Mouse (Mus musculus): ENCODE data around the gene Fahd2a. TPM values are rescaled to one million over a fixed set of nuclear protein-coding genes. Genes with fewer than 3 reads are reported as not detected.

Fahd2a gene
- total RNA-seq, 2 experiments from 2014 or later: 15.9 to 20.5 TPM

DNA sequence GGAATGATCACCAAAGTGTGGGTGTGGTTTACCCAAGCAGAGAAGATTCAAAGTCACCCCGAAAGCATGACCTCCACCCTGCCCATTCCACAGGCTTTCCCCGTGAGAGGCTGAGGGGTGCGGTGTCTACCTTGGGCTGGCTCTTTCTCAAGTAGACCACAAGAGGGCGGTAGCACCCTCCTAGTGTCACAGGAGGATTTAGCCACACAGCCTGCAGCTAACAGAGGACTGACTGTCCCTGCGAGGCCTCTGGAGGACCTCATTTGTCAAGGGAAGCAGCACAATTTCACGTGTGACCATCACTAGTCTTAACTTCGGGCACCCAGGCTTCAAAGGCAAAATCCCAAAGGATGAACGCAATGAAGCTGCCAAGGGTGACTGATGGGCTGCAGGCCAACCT is 17.9 kb upstream of the Fahd2a start:
- DNase-seq (ENCODE audit: extremely low spot score in 1 of 2, low spot score in 2 of 2): peak; percentile 53 to 55
- Histone ChIP-seq H3K4me3 (no peak overlapping the region), H3K27ac (no peak overlapping the region)
- intact Hi-C loops (cut with DNase I): loop anchor here (1.0 kb wide), 2 partner anchors 39 to 97 kb away; no protein-coding TSS in a partner anchor
- peak; percentile 90 for TF ChIP-seq CTCF (IDR thresholded peaks at IDR 0.05)

DNA sequence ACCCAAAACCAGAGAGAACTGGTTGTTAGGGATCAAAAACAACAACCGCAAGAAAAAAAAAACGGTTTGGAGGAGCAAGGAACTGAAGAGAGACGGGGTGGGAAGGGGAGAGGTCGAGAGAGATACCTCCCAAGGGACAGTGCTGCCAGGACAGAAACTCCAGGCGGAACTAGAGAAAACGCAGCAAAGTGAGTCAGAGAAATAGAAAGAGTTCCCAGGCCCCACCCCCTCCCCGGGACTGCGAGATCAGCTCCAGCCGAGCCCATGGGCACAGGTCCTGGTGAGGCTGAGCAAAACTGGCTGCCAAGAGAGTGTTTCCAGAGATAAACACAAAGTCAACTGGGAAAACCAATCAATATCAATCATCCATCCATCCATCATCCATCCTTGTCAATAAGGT is 17.0 kb upstream of the Fahd2a start:
- TF ChIP-seq CTCF (IDR thresholded peaks at IDR 0.05): no peak
- H3K27ac ChIP-seq: no peak overlapping the region
- intact Hi-C loops (cut with DNase I): no loop called here
- DNase-seq (ENCODE audit: extremely low spot score in 1 of 2, low spot score in 2 of 2): no peak
- no peak overlapping the region for H3K4me3 ChIP-seq

DNA sequence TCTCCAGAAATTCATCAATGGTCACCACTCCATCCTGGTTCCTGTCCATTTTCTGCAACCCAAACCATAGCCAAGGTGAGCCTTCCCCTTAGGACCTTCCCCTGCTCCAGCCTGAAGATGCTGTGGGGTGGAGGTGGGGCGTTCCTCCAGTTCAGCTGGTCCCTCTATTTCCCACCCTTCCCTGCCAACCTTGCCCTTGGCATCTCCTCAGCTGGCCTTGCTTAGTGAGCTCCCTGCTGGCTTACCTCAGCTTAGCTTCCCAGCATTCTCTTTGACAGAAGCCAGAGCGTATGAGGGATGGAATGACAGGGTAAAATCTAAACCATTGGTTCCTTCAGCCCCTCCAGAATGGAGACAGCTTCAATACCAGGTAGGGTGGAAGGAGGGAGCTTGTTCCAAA is 15.0 kb upstream of the Fahd2a start:
- no peak for DNase-seq (ENCODE audit: extremely low spot score in 1 of 2, low spot score in 2 of 2)
- no peak for TF ChIP-seq CTCF (IDR thresholded peaks at IDR 0.05)
- H3K4me3 ChIP-seq: no peak overlapping the region
- intact Hi-C loops (cut with DNase I): no loop called here
- no peak overlapping the region for H3K27ac ChIP-seq

DNA sequence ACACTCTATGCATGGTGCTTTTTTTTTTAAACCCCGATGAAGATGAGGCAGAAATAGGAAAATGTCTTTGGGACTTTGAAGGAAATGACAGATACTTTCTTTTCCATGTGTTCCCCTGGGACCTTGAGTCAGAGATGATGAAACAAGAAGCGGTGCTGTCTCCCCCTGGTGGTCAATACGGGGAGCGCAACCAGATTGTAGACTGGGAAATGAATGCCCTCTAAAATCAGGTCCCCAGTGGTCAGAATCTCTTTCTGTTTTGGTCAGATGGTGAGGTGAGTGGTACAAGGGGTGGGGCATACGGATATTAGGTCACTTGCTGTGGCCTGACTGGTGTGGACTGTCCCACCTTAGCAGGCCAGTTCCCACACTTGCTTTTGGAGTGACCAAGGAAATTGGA is 9.4 kb upstream of the Fahd2a start:
- DNase-seq (ENCODE audit: extremely low spot score in 1 of 2, low spot score in 2 of 2): peak; percentile 64 to 69
- TF ChIP-seq CTCF (IDR thresholded peaks at IDR 0.05): peak; percentile 97
- Histone ChIP-seq H3K4me3 (no peak overlapping the region), H3K27ac (no peak overlapping the region)
- intact Hi-C loops (cut with DNase I): no loop called here

DNA sequence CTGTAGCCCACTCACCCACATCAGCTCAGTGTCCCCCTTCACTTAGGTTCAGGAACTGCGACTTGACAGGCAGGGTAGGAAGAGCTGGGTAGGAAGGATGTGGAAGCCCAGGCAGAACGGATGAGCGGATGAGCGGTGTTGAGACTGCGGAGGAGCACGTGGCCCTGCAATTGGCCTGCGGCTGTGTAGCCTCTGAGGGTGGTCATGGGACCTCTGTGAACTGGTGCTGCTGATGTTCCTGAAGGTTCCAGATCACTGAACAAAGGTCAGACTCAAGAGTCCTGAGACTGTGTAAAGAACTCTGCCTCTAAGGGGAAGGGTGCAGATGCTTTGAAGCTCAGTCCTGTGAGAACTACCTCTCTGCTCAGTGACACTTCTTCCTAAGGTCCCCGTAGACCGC is 8.8 kb upstream of the Fahd2a start:
- no peak for TF ChIP-seq CTCF (IDR thresholded peaks at IDR 0.05)
- DNase-seq (ENCODE audit: extremely low spot score in 1 of 2, low spot score in 2 of 2): no peak
- H3K27ac ChIP-seq: no peak overlapping the region
- no peak overlapping the region for H3K4me3 ChIP-seq
- intact Hi-C loops (cut with DNase I): no loop called here

DNA sequence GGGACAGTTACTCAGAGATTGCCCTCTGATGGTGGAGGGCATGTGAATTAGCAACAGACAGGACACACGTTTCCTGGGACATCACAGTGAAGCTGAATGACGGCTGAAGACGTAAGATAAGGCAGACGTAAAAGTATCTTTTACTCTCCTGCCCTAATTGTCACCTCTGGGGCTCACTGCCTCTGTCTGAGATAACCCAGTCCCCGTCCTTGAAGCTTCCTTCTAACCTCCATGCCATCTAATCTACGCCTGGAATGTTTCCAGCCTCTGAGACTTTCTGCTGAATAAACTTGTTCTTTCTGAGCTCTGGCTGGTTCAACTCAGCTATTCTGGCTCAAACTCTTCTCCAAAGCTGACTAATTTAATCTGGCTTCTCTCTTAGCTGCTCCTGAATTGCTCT is 7.4 kb upstream of the Fahd2a start:
- no peak for DNase-seq (ENCODE audit: extremely low spot score in 1 of 2, low spot score in 2 of 2)
- no peak overlapping the region for H3K27ac ChIP-seq
- TF ChIP-seq CTCF (IDR thresholded peaks at IDR 0.05): no peak
- intact Hi-C loops (cut with DNase I): no loop called here
- H3K4me3 ChIP-seq: no peak overlapping the region

DNA sequence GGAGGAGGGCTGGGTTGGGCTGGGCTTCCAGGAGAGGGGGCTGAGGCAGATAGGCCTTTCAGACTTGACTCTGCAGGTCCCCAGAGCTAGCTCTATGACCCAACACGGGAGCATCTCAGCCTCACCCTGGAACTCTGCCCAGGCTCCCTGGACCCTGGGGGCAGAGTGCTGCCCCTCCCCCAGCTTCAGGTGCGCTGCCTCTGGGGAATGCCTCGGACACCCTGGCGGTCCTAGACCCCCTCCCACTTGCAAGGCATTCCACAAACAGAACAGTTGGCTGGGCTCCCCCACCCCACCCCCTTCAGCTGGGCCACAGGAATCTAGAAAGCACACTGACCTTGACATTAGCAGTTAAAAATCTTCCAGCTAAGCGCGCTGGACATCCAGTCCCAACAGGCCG is 5.3 kb upstream of the Fahd2a start:
- intact Hi-C loops (cut with DNase I): no loop called here

DNA sequence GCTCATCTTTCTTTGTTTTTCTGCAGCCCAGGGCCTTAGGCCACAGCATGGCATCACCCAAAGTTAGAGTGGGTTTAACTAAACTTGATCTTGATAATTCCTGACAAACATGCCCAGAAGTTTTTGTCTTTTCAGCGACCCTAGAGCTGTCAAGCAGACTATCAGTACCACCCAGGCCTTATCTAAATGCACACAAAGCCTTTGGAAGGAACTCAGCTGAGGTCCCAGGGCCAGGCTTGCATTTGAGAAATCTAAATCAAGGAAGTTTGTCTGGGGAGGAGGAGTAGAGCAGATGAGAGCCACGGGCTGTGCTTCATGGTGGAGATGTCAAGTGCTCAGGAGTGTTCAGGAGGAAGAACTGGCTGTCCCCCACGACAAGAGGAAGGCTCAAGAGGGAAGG is 2.5 kb upstream of the Fahd2a start:
- intact Hi-C loops (cut with DNase I): no loop called here
- TF ChIP-seq CTCF (IDR thresholded peaks at IDR 0.05): no peak
- no peak for DNase-seq (ENCODE audit: extremely low spot score in 1 of 2, low spot score in 2 of 2)

More for the DNA sequence above, 5.3 kb upstream of the Fahd2a start:
- Histone ChIP-seq H3K4me3 (no peak overlapping the region), H3K27ac (no peak overlapping the region)
- no peak for TF ChIP-seq CTCF (IDR thresholded peaks at IDR 0.05)
- DNase-seq (ENCODE audit: extremely low spot score in 1 of 2, low spot score in 2 of 2): no peak

DNA sequence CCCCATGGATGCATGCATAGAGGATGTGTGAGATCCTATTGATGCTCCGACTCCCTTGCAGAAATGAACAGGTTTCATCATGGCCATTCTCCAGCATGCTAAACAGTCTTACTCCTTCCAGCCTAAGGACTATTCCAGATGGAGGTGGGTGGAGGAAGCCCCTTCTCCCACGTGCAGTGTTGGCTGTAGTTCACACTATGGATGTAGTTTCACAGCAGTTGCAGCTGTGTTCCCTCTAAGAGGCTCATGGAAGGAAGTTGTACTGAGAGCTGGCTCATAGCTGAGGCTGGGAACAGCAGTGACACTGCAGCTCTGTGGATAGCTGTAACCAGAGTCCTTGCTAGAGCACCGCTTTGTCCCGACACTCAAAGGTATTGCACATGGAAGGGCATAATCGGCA is 6.7 kb downstream of the Fahd2a start:
- TF ChIP-seq CTCF (IDR thresholded peaks at IDR 0.05): no peak
- intact Hi-C loops (cut with DNase I): no loop called here
- no peak for DNase-seq (ENCODE audit: extremely low spot score in 1 of 2, low spot score in 2 of 2)

More for the DNA sequence above, 2.5 kb upstream of the Fahd2a start:
- H3K27ac ChIP-seq: no peak overlapping the region
- no peak overlapping the region for H3K4me3 ChIP-seq

DNA sequence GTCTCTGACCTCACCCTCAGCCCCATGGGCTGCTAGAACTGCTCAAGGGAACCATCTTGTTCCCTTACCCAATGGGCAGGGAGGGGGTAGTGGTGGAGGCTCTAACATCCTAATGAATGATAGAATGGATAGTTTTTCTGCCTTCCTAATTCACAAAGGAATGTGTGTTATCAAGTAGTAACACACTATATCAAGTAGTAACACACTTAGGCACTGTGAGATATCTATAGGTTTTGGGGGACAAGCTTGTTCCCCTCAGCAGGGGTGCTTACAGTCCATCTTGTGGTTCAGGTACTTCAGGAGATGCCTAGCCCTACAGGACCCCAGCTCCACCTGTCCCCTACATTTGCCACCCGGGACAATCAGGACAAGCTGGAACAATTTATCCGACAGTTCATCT is 8.8 kb downstream of the Fahd2a start:
- no peak for DNase-seq (ENCODE audit: extremely low spot score in 1 of 2, low spot score in 2 of 2)
- Histone ChIP-seq H3K4me3 (no peak overlapping the region), H3K27ac (no peak overlapping the region)
- intact Hi-C loops (cut with DNase I): no loop called here
- TF ChIP-seq CTCF (IDR thresholded peaks at IDR 0.05): no peak

More for the DNA sequence above, 6.7 kb downstream of the Fahd2a start:
- no peak overlapping the region for H3K4me3 ChIP-seq
- H3K27ac ChIP-seq: no peak overlapping the region

DNA sequence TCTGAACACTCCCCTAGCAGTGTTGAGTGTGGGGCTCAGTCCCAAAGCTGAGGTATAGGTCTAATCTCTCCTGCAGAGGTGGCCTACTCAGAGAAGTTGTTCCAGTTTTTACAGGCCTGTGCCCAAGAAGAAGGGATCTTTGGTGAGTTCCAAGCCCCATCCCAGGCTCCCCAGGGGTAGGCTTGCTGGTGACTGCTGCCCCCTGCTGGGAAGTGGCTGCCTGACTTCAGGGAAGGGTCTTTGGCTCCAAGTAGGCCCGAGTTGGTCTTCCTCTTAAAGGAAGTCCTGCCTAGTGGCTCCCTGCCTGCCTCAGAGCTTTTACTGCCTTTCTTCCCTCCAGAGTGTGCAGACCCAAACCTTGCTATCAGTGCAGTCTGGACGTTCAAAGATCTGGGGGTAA is 9.2 kb downstream of the Fahd2a start:
- intact Hi-C loops (cut with DNase I): no loop called here
- TF ChIP-seq CTCF (IDR thresholded peaks at IDR 0.05): peak; percentile 58
- H3K4me3 ChIP-seq: no peak overlapping the region
- no peak overlapping the region for H3K27ac ChIP-seq
- DNase-seq (ENCODE audit: extremely low spot score in 1 of 2, low spot score in 2 of 2): peak in 1 of 2 experiments; percentile 40

DNA sequence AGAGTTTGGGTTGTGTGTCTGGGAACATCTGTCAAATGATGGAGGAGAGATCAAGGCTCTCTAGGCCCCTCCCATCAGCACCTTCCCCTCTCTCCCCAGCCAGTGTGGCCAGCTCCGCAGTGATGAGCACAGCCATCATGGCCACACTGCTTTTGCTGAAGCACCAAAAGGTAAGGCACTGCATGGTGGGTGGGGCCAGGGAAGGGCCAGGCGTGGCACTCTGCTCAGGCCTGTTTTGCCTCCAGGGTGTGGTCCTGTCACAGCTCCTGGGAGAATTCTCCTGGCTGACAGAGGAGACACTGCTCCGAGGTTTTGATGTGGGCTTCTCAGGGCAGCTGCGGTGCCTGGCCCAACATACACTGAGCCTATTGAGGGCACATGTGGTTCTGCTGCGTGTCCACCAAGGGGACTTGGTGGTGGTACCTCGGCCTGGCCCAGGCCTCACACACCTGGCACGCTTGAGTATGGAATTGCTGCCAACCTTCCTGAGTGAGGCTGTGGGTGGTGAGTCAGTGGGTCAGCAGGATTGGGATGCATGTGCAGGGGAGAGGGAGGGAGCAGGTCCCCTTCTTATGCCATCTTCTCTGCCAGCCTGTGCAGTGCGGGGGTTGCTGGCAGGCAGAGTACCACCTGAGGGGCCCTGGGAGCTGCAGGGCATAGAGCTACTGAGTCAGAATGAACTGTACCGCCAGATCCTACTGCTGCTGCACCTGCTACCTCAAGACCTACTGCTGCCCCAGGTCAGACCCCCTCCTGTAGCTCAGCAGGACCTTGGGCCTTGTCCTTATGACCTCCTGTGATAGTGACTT is 10.7 kb downstream of the Fahd2a start:
- no peak for DNase-seq (ENCODE audit: extremely low spot score in 1 of 2, low spot score in 2 of 2)
- H3K4me3 ChIP-seq: no peak overlapping the region
- intact Hi-C loops (cut with DNase I): no loop called here
- TF ChIP-seq CTCF (IDR thresholded peaks at IDR 0.05): no peak
- H3K27ac ChIP-seq: no peak overlapping the region

DNA sequence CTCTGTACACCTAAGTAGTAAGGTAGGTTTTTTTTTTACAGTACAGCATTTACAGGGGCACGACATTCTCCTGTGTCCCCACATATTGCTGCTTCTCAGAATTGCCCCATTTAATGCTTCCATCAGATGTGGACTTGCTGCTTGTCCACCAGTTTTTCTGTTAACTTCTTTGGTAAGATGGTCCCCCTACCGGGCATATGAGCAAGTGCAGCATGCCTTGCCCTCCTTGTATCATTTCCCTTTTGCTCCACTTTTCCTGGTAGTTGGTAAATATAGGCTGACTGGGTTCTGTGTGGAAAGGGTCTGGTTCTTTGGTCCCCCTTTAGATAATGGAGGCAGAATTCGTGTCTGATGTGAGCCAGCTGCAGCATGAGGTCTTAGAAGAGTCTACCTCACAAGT is 14.1 kb downstream of the Fahd2a start:
- no peak overlapping the region for H3K4me3 ChIP-seq
- intact Hi-C loops (cut with DNase I): loop anchor here (1.0 kb wide), 1 partner anchor 68 kb away; no protein-coding TSS in a partner anchor
- peak; percentile 39 to 56 for DNase-seq (ENCODE audit: extremely low spot score in 1 of 2, low spot score in 2 of 2)
- TF ChIP-seq CTCF (IDR thresholded peaks at IDR 0.05): peak; percentile 86
- no peak overlapping the region for H3K27ac ChIP-seq

Data from left cerebral cortex, adult 2 months (tissue).